Mouse (Mus musculus): Measurements from ENCODE around the gene Cops4. TPM values are rescaled to one million over a fixed set of nuclear protein-coding genes. Genes with fewer than 3 reads are reported as not detected.

Gene Cops4
- 104 TPM for polyA plus RNA-seq (2014; fragmentation: Illumina TruSeq; extraction: RNeasy Lipid Tissue Mini Kit (QIAGEN cat#74804); ENCODE audit: low read depth, low replicate concordance)

DNA sequence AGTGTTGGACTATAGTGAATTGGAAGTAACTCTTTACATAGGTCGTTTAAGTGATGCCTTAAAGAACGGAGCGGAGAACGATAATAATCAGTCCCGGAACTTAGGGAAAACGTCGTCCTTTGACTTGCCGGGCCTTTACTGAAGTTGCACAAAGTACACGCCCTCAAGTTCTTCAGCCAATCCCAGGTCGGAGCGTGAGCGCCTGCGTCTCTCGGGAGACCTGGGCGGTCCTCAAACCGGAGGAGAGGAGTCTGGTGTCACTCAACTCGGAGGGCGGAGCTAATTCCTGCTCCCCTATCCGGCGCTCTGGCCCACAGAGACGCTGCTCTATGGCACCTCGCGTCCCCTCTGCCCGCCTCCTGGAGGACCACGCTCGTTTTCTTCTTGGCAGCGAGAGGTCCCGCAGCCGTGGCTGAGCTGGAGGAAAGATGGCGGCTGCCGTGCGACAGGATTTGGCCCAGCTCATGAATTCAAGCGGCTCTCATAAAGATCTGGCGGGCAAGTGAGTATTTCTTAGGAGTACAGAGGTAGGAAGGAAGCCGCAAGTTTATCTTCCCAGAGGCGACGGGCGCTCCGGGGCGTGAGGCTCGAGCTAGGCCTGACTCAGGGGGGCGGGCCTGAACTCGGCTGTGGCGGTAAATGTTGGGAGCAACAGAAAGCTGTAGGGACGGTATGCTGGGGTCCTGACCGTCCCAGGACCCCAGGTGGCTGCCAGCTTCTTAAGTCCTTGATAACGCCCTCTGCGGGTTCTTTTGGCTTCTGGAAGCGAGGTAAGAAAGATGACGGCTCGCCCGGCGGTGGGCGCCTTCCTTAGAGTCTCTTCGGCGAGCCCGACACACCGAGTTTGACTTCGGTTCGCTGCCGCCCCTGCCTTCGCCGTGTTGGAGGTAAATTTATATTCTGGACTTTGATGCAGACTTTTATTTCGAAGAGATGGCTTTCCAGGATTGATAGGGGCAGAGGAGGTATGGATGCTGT is at the start of gene Cops4:
Cops4 (plus strand) TSS at position 261 of the 978 bp plus-strand sequence.

GRCm38 (mm10) chr5:100500458-100500961 is 17.6 kb upstream of the Cops4 start, which contains the start of gene Lin54:
Lin54 (minus strand) TSS chr5:100500639.

DNA sequence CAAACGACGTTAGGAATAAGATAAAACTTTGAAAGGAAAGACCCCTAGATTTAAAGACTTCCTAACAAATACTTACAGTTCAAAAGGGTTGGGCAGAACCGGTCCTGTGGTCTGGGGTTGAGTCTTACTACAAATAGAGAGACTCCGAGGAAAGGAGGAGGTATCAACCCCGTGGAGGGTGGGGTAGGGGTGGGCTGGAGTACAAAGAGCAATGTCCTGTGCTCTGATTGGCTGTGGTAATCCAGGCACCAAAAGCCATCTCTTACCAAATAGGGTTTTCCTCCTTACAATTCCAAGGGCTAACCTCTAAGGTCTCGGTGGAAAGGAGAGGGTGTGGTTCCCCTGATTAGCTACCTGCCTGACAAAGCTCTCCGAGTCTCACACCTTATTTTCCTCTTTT is 54.0 kb downstream of the Cops4 start, which contains the start of gene Plac8:
Plac8 (minus strand) TSS at position 177 of the 400 bp plus-strand sequence.

Other genes with a start within 250 kb of the Cops4 start
- gene Sec31a, start 102.1 kb upstream of the Cops4 start, polyA plus RNA-seq (2014; fragmentation: Illumina TruSeq; extraction: RNeasy Lipid Tissue Mini Kit (QIAGEN cat#74804); ENCODE audit: low read depth, low replicate concordance) = 187 TPM
- 27.3 TPM for gene Lin54, start 17.7 kb upstream of the Cops4 start, polyA plus RNA-seq (2014; fragmentation: Illumina TruSeq; extraction: RNeasy Lipid Tissue Mini Kit (QIAGEN cat#74804); ENCODE audit: low read depth, low replicate concordance)
- gene Plac8, start 53.9 kb downstream of the Cops4 start, polyA plus RNA-seq (2014; fragmentation: Illumina TruSeq; extraction: RNeasy Lipid Tissue Mini Kit (QIAGEN cat#74804); ENCODE audit: low read depth, low replicate concordance) = 5.7 TPM
- 20.6 TPM for gene Coq2, start 156.8 kb downstream of the Cops4 start, polyA plus RNA-seq (2014; fragmentation: Illumina TruSeq; extraction: RNeasy Lipid Tissue Mini Kit (QIAGEN cat#74804); ENCODE audit: low read depth, low replicate concordance)
- 0.87 TPM for gene Hpse, start 201.4 kb downstream of the Cops4 start, polyA plus RNA-seq (2014; fragmentation: Illumina TruSeq; extraction: RNeasy Lipid Tissue Mini Kit (QIAGEN cat#74804); ENCODE audit: low read depth, low replicate concordance)